Mouse (Mus musculus): ENCODE measurements around the gene Fanci.

Gene Fanci

GRCm38 (mm10) chr7:79391883-79392649, at the start of gene Fanci:
Fanci (plus strand) TSS chr7:79391929.
- peak; percentile 99 for DNase-seq (ENCODE audit: low spot score)

GRCm38 (mm10) chr7:79345902-79346301, 45.8 kb upstream of the Fanci start:
- peak; percentile 83 for DNase-seq (ENCODE audit: low spot score)

DNA sequence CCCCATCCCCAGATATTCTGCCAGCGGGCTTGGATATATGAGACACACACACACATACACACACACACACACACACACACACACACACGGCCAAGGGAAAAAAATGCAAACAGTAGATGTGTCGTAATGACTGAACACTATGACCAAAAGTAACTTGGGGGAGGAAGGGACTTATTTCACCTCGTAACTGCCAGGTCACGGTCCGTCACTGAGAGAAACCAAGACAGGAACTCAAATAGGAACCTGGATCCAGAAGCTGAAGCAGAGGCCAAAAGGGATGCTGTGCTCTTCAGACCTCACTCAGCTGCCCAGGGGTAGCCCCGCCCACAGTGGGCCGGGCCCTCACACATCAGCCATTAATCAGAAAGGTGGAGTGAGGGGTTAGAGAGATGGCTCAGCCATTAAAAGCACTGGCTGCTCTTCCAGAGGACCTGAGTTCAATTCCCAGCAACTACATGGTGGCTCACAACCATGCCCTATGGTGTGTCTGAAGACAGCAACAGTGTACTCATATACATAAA, 45.1 kb upstream of the Fanci start:
- DNase-seq (ENCODE audit: low spot score): no peak

GRCm38 (mm10) chr7:79347108-79347813, 44.5 kb upstream of the Fanci start:
- no peak for DNase-seq (ENCODE audit: low spot score)

- DNase-seq (ENCODE audit: low spot score): no peak
These were observed 42.9 kb upstream of the Fanci start for GRCm38 (mm10) chr7:79348816-79349215.

GRCm38 (mm10) chr7:79349738-79350386, 41.9 kb upstream of the Fanci start:
- peak; percentile 78 for DNase-seq (ENCODE audit: low spot score)

- DNase-seq (ENCODE audit: low spot score): peak; percentile 57
These were observed 33.2 kb upstream of the Fanci start for GRCm38 (mm10) chr7:79358350-79359182.

- DNase-seq (ENCODE audit: low spot score): no peak
These were observed 32.6 kb upstream of the Fanci start for GRCm38 (mm10) chr7:79359183-79359435.

DNA sequence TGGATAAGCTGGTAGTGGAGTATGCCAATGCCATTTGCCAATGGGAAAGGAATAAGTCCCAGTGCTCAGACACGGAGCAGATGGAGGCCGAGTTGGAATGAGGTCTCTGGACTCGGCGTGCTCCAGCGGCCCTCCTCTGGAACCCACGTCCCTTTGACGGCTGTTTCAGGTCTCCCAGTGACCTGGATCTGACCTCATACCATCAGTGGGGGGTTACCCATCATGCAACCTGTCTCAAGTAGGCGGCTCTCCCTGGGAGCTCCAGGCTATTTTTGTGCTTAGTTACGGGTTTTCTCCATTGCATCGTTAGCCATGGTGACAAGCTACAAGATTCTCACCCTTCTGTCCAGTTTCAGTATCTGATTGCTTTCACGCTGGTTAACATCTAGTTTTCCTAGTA, 31.7 kb upstream of the Fanci start:
- no peak for DNase-seq (ENCODE audit: low spot score)

DNA sequence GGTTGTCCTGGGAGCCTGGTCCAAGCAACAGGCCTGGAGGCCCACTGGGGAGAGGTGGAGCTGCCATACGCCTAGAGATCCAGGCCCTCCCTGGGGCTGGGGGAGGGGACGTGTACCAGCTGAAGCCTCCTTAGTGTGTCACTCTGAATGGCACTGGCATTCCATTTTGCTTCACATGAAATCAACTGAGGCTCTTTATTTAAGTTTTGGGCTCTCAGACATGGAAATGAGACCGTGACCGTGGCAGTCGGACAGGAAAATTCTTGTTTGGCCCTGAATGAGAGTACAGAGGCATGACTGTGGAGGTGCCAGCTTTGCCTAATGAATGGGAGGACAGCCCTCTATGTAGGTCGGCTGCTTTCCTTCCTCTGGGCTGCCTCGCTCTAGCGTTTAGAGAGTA, 29.5 kb upstream of the Fanci start:
- DNase-seq (ENCODE audit: low spot score): no peak

GRCm38 (mm10) chr7:79362830-79363229, 28.9 kb upstream of the Fanci start:
- no peak for DNase-seq (ENCODE audit: low spot score)

GRCm38 (mm10) chr7:79363370-79364043, 28.2 kb upstream of the Fanci start:
- no peak for DNase-seq (ENCODE audit: low spot score)

DNA sequence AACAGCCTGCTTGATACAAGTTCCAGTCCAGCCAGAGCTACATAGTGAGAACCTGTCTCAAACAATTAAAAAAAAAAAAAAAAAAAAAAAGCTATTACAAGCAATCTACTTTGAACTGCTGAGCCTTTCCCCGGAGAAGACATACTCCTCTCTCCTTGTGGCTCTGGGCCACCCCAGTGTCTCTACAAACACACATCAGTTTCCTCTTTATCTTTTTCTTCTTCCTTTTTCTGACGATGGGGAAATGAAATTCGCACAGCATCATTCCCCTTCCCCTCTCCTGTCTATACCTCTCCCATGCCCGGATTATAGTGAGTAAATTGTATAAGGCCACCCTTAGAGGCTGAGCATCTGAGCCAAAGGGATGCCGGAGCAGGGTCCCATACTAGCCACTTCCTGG, 23.1 kb upstream of the Fanci start:
- no peak for DNase-seq (ENCODE audit: low spot score)

DNA sequence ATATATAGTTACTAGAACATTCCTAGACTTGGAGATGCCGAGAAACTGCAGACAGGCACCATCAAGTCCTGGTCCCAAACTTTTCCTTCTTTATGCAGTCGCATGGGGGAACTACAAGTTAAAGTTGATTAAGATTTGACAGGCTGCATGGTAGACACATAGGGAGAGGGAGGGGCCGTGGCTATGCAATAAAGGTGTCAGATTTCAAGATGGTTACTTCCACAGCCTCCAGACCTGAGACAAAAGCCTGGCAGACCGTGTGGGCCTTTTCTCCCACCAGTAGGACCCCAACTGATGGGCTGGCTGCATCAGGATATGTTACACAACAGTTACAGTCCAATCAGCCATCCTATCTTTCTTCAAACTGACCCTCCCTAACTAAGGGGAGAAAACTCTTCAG, 22.3 kb upstream of the Fanci start:
- DNase-seq (ENCODE audit: low spot score): no peak

GRCm38 (mm10) chr7:79371321-79371879, 20.3 kb upstream of the Fanci start:
- DNase-seq (ENCODE audit: low spot score): peak; percentile 91

DNA sequence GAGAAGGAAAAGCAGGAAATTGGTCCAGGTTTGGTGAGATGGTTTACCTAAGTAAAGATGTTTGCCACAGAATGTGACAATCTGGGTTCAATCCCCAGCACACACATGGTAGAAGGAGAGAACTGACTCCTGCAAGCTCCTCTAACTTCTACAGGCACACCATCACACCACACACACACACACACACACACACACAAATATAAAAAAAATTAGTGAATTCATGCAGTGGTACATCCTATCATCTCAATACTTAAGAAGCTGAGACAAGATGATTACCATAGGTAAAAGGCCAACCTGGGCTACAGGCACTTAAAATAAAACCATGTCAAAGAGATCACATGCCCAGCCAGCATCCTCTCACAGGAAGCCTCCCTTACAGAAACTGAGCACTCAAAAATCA, 17.7 kb upstream of the Fanci start:
- DNase-seq (ENCODE audit: low spot score): no peak

DNA sequence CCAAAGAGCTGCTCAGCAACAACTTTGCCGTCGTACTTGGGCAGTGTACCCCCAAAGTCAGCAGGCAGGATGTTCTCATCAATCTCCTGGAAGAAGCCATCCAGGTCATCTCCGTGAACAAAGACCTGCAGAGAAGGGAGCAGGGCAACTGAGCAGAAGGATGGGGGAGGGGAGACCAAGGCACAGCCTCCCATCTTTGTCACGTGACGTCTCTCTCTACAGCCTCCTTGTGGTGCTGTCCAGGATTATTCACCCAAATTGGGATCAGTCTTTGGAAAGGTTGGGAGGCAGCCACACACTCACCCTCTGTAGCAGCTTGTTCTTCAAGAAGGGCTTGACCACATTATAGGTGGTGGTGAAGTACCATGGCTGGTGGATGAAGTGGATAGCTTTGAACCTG, 16.1 kb upstream of the Fanci start:
- DNase-seq (ENCODE audit: low spot score): no peak

DNA sequence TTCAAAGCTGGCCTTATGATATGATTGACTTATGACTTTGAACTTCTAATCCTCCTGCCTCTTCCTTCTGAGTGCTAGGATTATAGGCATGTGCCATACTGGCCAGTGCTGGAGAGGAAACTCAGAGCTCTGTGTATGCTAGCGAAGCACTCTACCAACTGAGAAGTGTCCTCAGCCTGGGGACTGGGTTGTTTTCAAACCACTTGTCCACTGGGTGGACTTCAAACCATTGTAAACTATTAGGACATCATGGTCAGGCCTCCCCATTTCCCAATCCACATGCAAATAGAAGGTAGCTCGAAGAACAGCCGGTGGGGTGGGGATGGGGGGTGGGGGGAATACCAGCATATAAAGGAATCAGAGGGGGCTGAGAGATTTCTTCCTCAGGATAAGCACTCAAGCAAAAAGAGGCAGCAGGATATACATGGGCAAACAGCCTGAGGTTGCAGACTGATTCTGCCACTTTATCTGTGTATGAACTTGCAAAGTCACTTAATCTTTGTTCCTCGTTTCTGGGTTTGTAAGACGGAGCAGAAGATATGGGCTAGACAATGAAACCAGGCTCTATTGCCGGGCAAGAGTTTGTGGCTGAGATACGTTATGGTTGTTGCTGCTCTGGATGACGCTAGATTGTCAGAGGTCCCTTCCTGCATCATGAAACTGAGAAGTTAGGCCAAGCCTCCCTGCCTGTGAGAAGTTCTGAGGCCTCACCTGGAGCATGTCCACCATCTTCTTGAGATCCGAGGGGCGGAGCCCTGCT, 15.0 kb upstream of the Fanci start:
- DNase-seq (ENCODE audit: low spot score): no peak

GRCm38 (mm10) chr7:79386422-79387133, 5.2 kb upstream of the Fanci start, which contains the start of gene Rlbp1:
Rlbp1 (minus strand) TSS chr7:79387048.
- DNase-seq (ENCODE audit: low spot score): no peak

DNA sequence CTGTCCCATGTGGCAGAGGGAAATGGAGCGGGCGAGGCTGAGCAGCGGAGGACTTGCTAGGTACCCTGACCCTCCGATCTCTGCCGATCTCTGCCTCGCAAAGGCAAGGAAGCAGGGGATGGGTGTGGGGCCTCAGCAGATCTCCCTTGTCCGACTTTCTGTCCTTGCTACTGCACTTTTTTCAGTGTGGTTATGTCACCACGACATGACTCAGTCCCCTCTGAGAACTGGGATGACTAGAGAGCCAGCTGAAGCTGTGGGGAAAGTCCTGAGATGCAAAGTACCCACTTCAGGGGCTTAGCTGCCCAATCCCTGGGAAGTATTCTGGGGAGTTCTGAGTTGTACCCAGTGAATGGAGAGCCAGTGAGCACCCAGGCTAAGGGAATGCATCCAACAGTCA, 4.6 kb upstream of the Fanci start:
- DNase-seq (ENCODE audit: low spot score): no peak
